Mouse (Mus musculus): ENCODE results near the gene Bpifb1.

DNA sequence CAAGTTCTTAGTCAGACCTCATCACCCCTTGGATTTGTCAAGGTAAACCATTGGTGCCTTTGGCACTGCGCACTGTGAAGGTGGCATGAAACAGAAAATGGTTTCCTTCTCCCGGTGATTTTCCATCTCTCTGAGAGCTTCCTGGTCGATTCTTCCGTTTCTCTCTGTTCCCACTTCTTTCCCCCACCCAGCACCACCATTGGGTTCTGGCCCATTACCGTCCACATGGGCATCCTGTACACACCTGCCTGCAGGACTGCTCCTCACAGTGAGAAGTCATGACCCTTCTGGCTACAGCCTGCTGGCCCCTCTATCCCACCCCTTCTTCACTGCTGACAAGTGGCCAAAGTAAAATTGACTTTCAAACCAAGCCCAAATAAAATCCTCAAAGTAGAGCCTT is 54.7 kb downstream of the Bpifb1 start:
- TF ChIP-seq FOSL1 (IDR thresholded peaks at IDR 0.05; ENCODE audit: insufficient read depth, low read length, poor library complexity, severe bottlenecking) (no peak), CTCF (IDR thresholded peaks at IDR 0.05; ENCODE audit: control insufficient read depth, insufficient read depth, insufficient read length) (no peak), MAX (IDR thresholded peaks at IDR 0.05) (no peak), USF1 (IDR thresholded peaks at IDR 0.05; ENCODE audit: low read depth) (no peak), MYOG (IDR thresholded peaks at IDR 0.05; ENCODE audit: control insufficient read depth, extremely low read depth, insufficient read length) (no peak)

Data from C2C12 (cell line).